Mouse (Mus musculus) thymus, postnatal 4 days (tissue): Measurements from ENCODE around the gene Cramp1l.

ENCODE experiments used
- DNase-seq: peaks from one replicate; pipeline ENCODE4 v3.0.0; 2021

The Cramp1l gene

DNA sequence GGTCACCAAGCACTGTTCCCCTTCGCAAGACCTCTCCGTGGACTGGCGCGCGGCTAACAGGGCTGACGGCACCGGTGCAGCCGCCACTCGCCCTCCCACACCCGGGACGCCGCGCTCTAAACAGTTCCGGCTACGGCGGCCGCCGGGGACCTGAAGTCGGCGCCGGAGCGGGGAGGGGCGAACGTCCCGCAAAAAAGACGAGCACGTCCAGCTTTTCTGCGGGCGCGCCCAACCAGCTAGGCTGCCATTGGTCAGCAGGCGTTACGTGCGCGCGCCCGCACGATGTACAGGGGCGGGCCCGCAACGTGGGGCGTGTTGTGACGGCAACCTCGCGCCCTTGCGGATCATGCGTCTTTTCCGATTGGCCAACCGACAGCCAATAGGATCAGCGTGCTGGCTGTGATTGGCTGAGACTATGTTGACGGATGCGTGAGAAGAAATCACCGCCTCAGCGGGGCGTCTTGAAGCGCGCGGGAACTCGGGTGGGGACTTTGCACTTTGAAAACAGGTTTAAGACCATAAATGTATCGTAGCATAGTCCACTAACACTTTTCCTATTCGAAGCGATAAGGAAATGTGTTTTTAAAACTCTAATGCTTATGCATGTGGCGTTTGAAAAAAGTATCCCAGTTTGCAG, at the start of gene Cramp1l, which contains the start of gene Ift140:
Cramp1l (minus strand) TSS at position 134 of the 637 bp plus-strand sequence.
Ift140 (plus strand) TSS at position 431 of the 637 bp plus-strand sequence.
- DNase-seq = peak; percentile 98

DNA sequence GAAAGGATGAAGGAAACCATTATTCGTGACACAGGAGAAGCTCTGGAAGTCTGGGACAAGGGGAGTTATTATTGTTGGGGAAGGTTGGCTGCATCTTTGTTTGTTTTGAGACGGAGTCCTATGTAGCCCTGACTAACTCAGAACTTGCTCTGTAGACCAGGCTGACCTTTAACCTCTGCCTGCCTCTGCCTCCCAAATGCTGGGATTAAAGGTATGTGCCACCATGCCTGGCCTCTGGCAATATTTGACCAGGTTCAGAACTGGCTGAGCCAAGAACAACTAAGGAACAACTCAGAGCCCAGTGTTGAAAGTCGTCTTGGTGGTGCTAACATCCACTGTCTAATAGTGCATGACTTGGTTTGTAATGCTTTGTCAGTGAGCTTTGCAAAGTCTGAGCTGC, 49.6 kb upstream of the Cramp1l start:
- DNase-seq = no peak

DNA sequence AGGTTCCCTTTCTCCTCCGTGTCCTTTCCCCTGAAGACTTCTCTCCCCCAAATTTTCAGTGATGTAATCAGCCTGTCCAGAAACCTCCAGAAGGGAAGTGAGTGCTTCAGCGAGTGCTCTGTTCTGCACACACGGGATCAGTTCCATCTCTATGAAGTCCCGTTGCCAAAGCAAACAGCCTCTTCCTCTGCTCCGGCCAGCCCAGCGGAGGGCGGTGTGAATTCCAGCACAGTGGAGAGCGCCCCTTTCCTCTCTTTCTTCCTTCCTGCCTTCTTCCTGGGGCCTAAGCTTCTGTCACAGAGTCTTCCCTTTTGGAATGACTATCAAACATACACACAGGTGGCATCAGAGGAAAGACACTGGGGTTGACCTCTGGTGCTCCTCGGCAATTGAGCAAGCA, 48.8 kb upstream of the Cramp1l start:
- DNase-seq = no peak

DNA sequence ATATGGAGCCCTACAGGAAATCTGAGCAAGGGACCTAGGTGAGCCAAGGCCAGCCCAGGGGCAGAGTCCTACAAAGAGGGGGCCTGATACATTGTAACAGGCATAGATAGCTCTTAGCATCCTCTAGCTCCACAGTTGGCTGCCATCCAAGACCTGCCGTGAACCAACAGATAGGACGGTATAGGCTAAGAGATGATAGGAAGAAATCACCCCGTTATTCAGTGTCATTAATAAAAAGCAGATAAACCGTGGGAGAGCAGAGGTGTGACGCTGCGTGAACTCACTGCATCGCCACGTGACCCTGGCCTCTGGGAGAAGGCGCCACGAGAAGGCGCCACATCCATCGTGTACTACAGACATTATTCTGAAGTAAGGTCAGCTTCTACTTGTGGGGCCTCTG, 48.3 kb upstream of the Cramp1l start:
- no peak for DNase-seq

DNA sequence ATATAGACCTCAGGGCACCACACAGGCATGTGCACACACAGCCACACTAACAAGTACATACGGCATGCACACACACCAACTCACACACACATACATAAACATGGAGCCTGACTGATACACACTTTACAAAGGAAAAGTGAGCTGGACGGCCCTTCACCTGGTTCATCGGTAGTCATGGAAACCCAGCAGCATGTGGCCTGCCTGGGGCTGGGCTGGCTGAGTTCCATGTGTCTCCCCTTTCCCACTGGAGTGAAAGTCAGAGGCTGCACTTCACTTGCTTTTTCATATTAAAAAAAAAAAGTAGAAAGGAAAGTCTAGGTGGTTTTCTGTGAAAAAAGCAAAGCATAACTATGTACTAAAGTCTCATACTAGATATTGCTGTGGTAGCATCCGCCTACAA, 47.7 kb upstream of the Cramp1l start:
- DNase-seq = no peak

DNA sequence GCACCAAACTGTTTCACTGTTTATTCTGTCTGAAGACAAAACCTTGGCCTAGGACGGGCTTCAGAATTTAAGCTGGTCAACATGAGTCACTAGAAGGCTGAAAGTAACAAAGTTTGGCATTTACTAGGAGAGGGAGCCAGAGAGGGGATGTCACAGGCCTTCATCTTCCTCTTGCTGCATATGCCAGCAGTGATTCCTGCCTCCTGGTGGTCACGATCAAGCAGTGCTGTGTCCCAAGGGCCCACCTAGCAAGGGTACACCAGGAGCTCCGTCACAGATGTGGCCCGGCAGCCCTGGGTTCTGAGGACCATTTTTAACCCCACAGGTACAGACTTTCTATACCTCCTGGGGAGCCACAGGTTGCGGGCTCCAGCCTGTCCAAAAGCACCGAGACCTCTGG, 41.5 kb upstream of the Cramp1l start:
- DNase-seq = no peak

DNA sequence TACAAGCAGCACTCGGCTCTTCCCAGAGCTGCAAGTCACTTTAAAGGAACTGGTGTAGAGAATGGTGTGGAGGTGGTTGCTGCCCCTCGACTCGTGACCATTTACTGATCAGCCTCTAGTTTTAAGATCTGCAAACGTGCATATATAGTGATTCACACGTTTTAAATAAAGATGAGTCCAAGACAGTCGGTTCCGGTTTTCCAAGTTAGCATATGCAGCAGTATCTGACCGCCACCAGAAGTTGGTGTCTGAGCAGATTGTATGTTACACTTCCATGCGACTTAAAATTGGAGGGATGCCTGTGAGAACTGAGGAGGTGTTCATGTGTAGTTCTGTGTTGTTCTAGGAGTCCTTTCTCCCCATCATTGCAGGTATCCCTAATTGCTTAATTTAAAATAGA, 37.7 kb upstream of the Cramp1l start:
- DNase-seq = no peak

DNA sequence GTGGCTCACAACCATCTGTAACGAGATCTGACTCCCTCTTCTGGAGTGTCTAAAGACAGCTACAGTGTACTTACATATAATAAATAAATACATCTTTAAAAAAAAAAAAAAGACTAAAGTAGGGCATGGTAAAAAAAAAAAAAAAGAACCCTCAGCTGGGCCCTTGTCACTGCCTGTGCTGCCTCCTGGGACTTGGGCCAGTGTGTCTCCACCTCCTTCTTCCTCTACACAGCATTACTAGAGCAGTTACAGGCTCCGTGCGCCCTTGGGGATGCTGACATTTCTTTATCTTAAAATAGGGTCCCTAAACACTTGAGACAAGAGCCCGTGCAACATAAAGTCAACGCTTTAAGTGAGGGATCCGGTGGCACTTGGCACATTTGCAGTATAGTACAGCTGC, 31.6 kb upstream of the Cramp1l start:
- DNase-seq = no peak

DNA sequence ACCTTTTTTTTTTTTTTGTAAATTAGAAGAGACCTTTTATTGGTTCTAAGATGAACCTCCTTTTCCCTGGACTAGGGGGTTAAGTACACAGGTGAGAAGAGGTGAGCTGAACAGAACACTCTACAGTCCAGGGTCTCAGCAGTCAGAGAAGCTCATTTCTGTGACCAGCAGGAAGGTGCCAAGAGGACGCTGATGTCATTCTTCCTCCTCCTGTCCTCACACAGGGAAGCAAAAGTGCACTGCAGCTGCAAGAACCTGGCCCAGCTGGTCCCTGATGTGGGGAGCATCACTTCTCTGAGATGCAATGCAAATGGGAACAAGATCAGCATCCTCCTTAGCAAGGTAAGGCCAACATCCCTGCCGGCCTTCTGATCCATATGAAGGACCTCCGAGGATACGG, 29.7 kb upstream of the Cramp1l start:
- no peak for DNase-seq

DNA sequence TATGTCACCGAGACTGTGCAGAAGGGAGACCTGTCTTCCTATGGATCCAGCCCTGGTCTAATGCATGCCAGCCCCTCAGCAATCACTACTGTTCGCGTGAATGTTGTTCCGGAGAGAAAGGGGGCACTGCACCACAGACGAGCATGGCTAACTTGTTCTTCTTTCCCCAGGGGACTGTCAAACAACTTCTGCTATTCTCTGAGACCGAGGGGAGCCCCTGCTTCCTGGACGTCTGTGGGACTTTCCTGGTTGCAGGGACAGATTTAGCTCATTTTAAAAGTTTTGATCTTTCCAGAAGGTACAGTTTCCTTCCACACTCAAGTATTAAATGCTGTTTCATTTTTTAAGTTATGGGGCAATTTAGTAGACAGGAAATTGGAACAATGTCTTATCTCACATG, 29.3 kb upstream of the Cramp1l start:
- no peak for DNase-seq

DNA sequence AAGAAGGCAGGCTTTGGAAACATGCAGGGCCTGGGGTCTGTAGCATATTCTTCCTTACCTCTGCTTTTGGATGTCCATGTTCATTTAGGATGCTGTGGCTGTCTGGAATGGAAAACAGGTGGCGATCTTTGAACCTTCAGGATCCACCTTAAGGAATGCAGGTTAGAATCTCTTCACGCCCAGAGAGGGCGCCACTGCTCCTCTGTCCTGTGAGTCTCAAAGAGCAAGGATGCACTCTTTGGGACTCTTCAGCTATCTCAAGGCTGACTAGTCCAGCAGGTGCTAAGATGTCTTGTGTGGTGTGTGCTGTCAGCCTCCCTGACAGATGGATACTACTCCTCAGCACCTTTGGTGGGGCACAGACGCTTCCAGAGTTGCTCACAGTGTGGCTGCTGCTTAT, 20.6 kb upstream of the Cramp1l start:
- peak; percentile 38 for DNase-seq

DNA sequence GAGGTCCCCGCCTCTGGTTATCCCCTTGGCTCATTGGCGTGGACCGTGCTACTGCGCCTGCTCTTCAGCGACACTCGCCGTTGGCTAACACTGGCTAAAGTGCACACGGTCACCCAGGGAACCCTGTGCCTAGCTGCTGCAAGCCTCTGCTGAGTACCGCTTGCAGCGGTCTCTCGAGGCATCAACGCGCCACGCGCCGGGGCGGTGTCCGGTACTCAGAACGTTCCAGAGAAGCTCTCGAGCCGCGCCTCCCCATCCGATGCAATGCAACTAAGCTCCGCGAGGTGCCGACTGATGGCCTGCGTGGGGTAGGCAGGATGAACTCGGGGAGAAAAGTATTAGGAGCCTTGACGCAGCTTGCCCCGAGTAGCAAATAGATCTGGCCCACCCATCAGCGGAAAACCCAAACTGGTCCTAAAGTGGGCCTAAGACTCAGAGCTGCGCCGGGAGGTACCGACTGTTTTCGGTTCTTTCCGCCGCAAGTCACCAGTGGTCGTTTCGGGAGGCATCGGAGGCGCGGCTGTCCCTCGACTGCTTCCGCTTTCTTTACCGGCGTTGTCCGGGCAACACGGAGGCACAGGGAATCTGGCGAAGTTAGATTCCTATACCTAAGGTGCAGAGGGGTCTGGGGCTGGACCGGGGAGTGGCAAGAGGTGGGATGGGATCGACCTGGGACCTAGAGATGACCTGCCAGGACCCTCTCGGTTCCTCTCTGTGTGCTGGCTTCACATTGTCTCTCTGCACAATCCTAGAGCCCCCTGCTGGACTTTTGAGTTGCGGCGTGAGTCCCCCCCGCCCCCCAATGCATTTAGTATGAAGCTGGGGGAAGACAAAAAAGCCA, 924 bp upstream of the Cramp1l start:
- peak; percentile 75 for DNase-seq

DNA sequence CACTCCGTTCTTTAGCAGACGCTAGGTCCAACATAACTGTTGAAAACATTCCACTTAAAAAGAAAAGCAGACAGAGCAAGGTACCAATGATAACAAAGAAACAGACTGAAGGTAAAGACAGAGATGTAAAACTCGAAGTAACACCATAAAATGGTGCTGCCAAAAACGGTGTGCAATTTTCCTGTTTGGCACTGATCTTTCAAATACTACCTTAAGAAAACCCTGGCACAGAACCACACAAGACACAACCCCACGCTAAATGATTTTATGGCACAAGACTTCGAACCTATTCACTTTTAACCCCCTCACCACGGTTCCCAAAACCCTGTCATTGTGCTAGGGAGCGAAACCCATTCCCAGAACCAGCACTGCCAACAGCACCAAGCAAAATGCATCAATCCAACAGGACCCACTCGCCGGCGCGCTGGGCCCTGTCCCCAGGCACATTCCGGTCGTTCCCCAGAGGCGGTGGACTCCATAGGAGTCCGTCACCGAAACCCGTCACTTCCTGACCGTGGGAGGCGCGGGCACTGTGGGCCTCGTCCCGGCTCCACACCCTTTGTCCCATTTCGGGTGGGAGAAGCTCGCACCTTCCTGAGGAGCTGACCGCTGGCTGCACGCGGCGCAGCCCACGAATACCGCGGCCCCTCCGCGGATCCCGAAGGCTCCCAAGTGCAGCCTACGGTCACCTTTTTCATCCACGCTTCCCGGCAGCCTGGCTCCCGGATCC, 582 bp downstream of the Cramp1l start:
- DNase-seq = peak; percentile 51

DNA sequence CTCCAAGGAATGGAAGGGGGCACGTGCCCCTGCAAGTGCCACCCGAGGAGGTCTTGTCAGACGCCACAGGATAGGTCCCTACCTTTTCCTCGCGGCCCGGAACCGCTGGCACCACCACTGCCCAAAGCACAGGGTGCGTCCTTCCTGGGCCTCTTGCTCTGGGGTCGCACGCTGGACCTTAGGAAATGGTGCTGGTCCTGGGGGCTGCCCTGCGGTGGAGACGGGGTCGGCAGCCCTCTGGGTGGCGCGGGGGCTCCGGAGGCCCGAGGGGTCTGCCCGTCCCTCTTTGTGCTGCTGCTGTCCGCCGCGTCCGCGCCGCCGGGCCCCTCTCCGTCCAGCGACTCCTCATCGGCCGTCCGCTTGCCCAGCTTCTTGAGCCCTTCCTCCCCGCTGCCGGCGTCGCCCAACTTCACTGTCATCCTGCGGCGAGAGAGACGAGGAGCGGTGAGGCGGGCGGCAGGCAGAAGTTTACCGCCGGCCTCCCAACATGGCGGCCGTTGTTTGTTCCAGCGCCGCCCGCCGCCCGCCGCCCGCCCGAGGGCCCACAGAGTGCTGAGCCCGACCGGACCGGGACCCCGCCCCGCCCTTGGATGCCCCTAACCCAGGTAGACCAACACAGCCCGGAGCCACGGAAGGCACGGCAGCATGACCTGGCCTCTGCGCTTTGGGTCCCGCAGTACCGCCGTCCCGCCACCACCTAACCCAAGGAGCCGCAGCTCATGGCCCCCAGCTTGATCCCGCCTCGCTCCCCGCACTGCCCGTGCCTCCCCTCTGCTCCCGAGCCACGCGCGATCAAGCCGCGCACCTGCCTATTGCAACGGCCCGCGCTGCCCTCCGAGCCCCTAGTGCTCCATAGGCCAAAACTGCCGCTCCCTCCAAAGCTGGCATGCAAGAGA, 1.7 kb downstream of the Cramp1l start:
- DNase-seq = peak; percentile 64

DNA sequence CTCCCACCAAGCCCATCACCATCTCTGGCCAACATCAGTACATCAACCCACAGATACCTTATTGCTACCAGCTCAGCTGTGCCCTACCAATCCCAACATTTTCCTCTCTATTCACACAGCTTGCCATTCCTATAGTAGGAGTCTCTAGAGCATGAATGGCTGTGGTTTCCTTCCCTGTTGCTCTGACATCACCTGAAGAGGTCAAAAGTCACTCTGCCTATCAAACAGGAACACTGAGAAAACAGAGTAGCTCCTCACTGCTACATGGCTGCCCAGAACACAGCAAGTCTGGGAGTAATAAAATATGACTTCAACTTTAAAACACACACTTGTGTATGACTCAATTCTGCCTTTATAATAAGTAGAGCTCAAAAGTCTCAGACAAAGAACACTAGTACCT, 8.1 kb downstream of the Cramp1l start:
- no peak for DNase-seq

DNA sequence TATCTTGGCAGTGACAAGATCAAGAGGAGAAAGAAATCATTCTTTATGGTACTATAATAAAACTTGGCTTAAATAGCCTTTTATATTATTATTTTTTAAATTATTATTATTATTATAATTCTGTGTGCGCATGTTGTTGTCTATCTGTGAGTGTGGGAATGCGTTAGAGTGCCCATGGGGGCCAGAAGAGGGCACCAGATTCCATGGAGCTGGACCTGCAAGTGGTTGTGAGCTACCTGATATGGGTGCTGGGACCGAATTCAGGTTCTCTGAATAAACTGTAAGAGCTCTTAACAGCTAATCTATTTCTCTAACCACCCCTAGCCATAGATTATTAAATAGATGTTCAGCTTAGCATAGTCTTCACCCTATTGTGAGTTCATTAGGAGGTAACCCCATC, 10.5 kb downstream of the Cramp1l start:
- DNase-seq = no peak

DNA sequence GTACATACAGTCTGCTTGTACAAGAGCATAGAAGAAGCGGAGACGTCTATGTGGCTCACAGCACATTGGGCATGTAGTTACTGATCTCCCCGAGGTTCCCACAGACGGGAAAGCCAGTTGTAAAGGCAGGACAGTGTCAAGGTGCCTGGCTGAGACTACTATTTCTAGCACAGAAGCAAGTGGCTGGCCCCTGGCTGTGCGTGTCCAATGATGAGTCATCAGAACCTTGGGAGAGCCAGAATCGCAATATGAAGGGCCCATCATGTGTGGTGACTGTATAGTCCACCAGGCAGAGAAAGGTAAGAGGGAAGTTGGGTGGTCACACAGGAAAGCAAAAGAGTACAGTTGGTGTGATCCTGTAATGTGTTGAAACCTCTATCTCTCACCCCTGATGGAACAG, 20.9 kb downstream of the Cramp1l start:
- no peak for DNase-seq

DNA sequence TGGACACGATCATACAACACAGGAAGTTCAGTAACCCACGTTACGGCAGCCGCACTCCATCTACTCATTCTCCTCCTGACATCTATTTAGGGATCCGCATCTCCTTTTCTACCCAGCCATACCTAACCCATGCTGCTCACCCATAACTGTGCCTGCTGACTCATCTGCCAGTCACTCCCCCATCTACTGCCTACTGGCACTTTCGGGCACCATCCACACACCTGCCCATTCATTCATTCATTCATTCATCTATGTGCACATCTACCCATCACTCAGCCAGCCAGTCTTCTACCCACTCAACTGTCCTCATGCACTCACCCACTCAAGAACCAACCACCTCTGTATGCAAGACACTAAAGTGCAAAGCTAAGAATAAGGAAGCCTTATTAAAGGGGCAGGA, 28.4 kb downstream of the Cramp1l start:
- no peak for DNase-seq

DNA sequence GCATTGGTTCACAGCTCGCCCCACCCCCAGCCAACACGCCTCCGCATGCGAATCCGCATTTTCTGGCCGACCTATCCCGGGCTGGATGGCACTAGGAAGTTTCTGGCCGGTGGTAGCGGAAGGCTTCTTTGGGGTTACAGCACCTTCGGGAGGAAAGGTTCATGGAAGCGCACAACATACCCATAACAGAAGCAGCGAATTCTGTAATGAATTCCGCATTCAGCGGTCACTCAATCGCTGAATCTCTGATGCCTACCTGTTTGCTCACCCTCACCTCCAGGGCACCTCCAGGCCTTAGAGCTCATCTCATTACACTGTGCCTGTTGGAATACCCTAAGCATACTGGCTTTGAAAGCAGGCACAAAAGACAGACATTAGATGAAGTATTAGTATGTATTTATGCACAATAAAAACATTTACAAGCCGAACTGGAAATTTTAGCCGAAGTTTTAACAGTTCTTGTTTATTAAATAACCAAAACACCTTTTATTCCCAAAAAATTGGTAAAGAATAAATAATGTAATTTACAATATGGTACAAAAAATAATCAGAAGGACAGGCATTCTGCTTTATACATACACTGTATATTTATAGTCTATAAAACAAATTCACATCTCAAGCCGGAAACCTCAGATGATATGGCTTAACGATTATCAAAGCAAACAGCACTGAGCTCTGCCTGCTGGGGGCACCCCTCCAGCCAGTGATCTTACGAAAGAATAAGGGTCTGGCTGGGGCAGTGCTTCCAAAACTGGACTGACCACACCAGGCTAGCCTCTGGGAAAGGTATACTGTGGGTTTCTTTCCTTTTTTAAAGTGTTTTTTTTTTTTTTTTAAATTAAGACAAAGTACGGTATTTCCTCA, 54.5 kb downstream of the Cramp1l start:
- DNase-seq = no peak

DNA sequence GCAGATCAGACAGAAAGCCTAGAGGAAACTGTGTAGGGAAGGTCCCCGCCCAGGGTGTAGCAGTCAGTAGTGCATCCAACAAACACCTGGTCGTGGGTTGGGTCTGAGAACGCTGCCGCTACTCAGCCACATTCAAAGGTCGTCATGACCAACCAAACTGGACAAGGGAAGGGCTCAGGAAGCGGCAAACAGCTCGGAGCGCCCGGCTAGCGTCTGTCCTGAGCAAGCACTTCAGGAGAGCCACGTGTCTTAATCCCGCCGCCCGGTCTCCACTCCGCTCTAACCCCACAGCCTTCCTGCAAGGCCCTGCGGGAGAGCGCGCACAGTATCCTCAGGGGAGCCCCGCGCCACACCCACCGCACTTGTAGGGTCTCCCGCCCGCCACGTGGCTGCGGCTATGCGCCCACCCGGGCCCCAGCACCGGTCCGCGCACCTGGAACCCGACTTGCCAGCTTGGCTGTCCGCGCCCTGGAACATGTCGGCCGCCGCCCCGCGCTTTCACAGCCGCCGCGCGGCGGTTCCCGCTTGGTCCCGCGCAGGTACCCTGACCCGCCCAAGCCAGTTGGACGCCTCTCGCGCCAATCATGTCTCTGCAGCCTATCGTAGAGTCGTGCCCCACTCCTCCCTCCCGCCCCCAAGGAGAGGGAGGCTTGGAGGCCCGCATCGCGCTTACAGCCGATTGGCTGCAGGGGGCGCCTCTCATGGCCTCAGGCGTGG, 55.3 kb downstream of the Cramp1l start, which contains the start of gene Jpt2:
Jpt2 (minus strand) TSS at position 555 of the 717 bp plus-strand sequence.
- peak; percentile 97 for DNase-seq

DNA sequence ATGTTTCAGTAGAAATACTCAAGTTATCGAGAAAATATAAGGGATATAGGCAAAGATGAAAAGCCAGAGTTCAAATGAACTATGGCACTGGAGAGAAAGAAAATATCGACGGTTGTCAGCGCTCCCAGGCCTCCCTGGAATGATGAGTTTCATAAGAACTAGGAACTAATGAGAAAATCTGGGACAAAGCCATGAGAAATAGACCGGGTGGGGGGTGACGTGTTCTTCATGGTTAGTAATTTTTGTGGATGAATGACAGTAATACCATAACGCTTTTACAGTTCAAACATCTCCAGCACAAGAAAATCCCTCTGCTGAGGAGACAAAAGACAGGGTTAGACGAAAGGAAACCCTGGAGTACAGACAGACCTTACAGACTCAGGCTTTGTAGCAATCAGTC, 56.2 kb downstream of the Cramp1l start:
- DNase-seq = no peak
